Mouse (Mus musculus) gastrocnemius, postnatal 4 days (tissue): ENCODE measurements around the gene Rad54l2. TPM values are rescaled to one million over a fixed set of nuclear protein-coding genes. Genes with fewer than 3 reads are reported as not detected.

ENCODE experiments used
- total RNA-seq, 2 experiments: library from RNA; stranded (reverse); gene quantifications; 2 replicates each; pipeline ENCODE4 v1.2.3; 2021

Gene Rad54l2
- total RNA-seq, 2 experiments from 2014 or later = 13.6 to 15.0 TPM

Other genes with a start within 250 kb of the Rad54l2 start
- gene Iqcf3, start 227.6 kb downstream of the Rad54l2 start, total RNA-seq = not detected
- gene Iqcf4, start 218.2 kb downstream of the Rad54l2 start, total RNA-seq = not detected
- not detected for gene Iqcf6, start 162.6 kb downstream of the Rad54l2 start, total RNA-seq
- not detected for gene Grm2, start 133.1 kb downstream of the Rad54l2 start, total RNA-seq
- gene Tex264, start 103.3 kb downstream of the Rad54l2 start, total RNA-seq = 10 to 100 TPM; 29.4 to 31.4 TPM
- 10 to 100 TPM; 16.9 to 22.7 TPM for gene Dcaf1, start 32.7 kb upstream of the Rad54l2 start, total RNA-seq
- gene Rbm15b, start 98.2 kb upstream of the Rad54l2 start, total RNA-seq = 10 to 100 TPM; 22.3 to 29.3 TPM
- gene Manf, start 102.8 kb upstream of the Rad54l2 start, total RNA-seq = 100 to 1,000 TPM; 101 to 109 TPM